In the genomic region with DNA sequence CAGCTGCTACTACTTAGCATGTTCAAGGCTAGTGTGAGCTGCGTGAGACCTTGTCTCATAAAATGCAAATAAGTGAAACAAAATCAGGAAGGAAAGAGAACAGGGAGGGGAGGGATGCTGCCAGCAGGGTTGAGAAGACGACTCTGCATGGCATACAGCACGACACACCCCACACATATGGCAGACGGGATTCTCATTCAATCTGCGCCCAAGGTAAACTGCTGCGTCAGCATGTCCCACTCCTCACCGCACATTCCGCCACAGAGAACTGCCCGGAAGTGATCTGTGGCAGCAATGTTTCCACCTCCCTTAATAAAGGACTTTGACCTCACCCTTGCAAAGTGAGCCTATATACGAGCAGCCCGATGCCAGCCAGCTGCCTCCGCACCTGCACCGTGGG, we compare ENCODE assay signal across 28 mouse cellular contexts. TPM values are rescaled to one million over a fixed set of nuclear protein-coding genes. Genes with fewer than 3 reads are reported as not detected.
DNase-seq lines count a peak whose midpoint lies in the region; ATAC-seq and TF ChIP-seq lines count a peak whose summit lies in the region.
"Had no signal": no experiment of that assay in that cellular context is flagged by ENCODE, and none has a peak within 500 bp of the region (broad histone marks: within the 10 kb centered on the region; RNA-seq: fewer than 3 reads in every experiment).

No protein-coding gene starts in this region.

- TF ChIP-seq CTCF in intestine, postnatal 0 days (IDR thresholded peaks at IDR 0.05; ENCODE audit: low read depth), result no peak
- peak; percentile 10; the same call in 1 of the 2 replicates for TF ChIP-seq CTCF in small intestine, adult 2 months (IDR thresholded peaks at IDR 0.05; ENCODE audit: extremely low read depth, insufficient read length, insufficient replicate concordance, low read depth, low read length)

- no peak for DNase-seq in heart, adult 9 months (ENCODE audit: low spot score in 2 of 2)
- DNase-seq in ES-CJ7 (ENCODE audit: low read depth, low spot score), result peak; percentile 27
- no peak for DNase-seq in adrenal gland, postnatal 10 days
- no peak for DNase-seq in layer of hippocampus, postnatal 25 days (ENCODE audit: extremely low spot score in 1 of 2, low spot score in 1 of 2)
- DNase-seq: adrenal gland, postnatal 36 days; cerebellum, postnatal 10 days; gastrocnemius, adult 2 months; heart, postnatal 14 days; kidney, adult 9 months; kidney, postnatal 10 days; liver; lung, embryonic 14.5 days; lung, postnatal 14 days; right cerebral cortex, postnatal 4 days had no signal

- H3K27me3 ChIP-seq in heart, embryonic 12.5 days (replicated peaks), result no peaks in the 10 kb centered on the region
- H3K27me3 ChIP-seq in intestine, postnatal 0 days (replicated peaks; ENCODE audit: control insufficient read depth, insufficient read depth, low read length), result no peaks in the 10 kb centered on the region
- no peaks in the 10 kb centered on the region for H3K27me3 ChIP-seq in intestine, embryonic 16.5 days (replicated peaks; ENCODE audit: control insufficient read depth, insufficient read depth, low read length)
- no peaks in the 10 kb centered on the region for H3K27me3 ChIP-seq in small intestine, adult 2 months (ENCODE audit: control insufficient read depth, insufficient read depth, low read length)
- H3K27me3 ChIP-seq: embryonic facial prominence, embryonic 13.5 days; hindbrain, embryonic 12.5 days; intestine, embryonic 15.5 days; midbrain, embryonic 15.5 days had no signal

- H3K9ac ChIP-seq in heart, embryonic 12.5 days, result no peak overlapping the region
- H3K9ac ChIP-seq in intestine, postnatal 0 days (ENCODE audit: low read depth, low read length), result no peak overlapping the region
- no peak overlapping the region for H3K9ac ChIP-seq in intestine, embryonic 16.5 days (ENCODE audit: low read depth, low read length)
- H3K9ac ChIP-seq: embryonic facial prominence, embryonic 13.5 days; hindbrain, embryonic 12.5 days; intestine, embryonic 15.5 days; liver, embryonic 15.5 days; lung, embryonic 14.5 days; midbrain, embryonic 15.5 days had no signal

- peaks cover 52% of the 10 kb centered on the region for H3K4me1 ChIP-seq in heart, embryonic 12.5 days (replicated peaks)
- 0 out of 2 replicates have a peak, but pooled peaks cover 2% of the 10 kb centered on the region for H3K4me1 ChIP-seq in intestine, postnatal 0 days (replicated peaks; ENCODE audit: control insufficient read depth, insufficient read depth, low read length)
- H3K4me1 ChIP-seq in intestine, embryonic 16.5 days (ENCODE audit: control insufficient read depth, insufficient read depth, low read length), result peaks cover 23% of the 10 kb centered on the region
- H3K4me1 ChIP-seq in small intestine, adult 2 months (ENCODE audit: control insufficient read depth, insufficient read depth, insufficient read length, low read length), result peaks cover 9% of the 10 kb centered on the region; the same call in 1 of the 2 replicates

- no peak; the same call in 1 of the 2 replicates for TF ChIP-seq POLR2A in small intestine, adult 2 months (IDR thresholded peaks at IDR 0.05; ENCODE audit: low read depth, low read length)

- no peak overlapping the region for H3K27ac ChIP-seq in heart, embryonic 12.5 days (ENCODE audit: poor library complexity, severe bottlenecking)
- no peak overlapping the region for H3K27ac ChIP-seq in intestine, postnatal 0 days (ENCODE audit: low read depth, low read length)
- H3K27ac ChIP-seq in intestine, embryonic 16.5 days (ENCODE audit: low read length), result no peak overlapping the region
- peak overlapping the region; percentile 79 for H3K27ac ChIP-seq in small intestine, adult 2 months (ENCODE audit: insufficient read depth, low read depth, low read length)
- H3K27ac ChIP-seq: embryonic facial prominence, embryonic 13.5 days; forebrain, embryonic 10.5 days; hindbrain, embryonic 12.5 days; hindbrain, postnatal 0 days; intestine, embryonic 15.5 days; liver, embryonic 15.5 days; midbrain, embryonic 10.5 days; midbrain, embryonic 15.5 days had no signal

- no peak overlapping the region for H3K4me3 ChIP-seq in heart, embryonic 12.5 days
- no peak overlapping the region for H3K4me3 ChIP-seq in intestine, postnatal 0 days (ENCODE audit: low read depth, low read length)
- H3K4me3 ChIP-seq in intestine, embryonic 16.5 days (ENCODE audit: low read length), result no peak overlapping the region
- peak overlapping the region; percentile 45 for H3K4me3 ChIP-seq in small intestine, adult 2 months (ENCODE audit: low read depth, low read length)
- H3K4me3 ChIP-seq: embryonic facial prominence, embryonic 13.5 days; forebrain, embryonic 10.5 days; hindbrain, embryonic 12.5 days; intestine, embryonic 15.5 days; liver, embryonic 15.5 days; midbrain, embryonic 10.5 days; midbrain, embryonic 15.5 days had no signal

- WGBS in heart, embryonic 12.5 days, result 90% methylated on average over 13 of the region's 13 CpGs
- WGBS in intestine, postnatal 0 days, result 81% methylated on average over 13 of the region's 13 CpGs
- WGBS in intestine, embryonic 16.5 days, result 87% methylated on average over 13 of the region's 13 CpGs
- 32% methylated on average over 13 of the region's 13 CpGs for WGBS in small intestine, adult 2 months

- peaks cover 16% of the 10 kb centered on the region; the same call in 1 of the 2 replicates for H3K36me3 ChIP-seq in heart, embryonic 12.5 days
- 0 out of 2 replicates have a peak, but pooled peaks cover 5% of the 10 kb centered on the region for H3K36me3 ChIP-seq in intestine, postnatal 0 days (ENCODE audit: control insufficient read depth, insufficient read depth)
- peaks cover 3% of the 10 kb centered on the region; the same call in 1 of the 2 replicates for H3K36me3 ChIP-seq in intestine, embryonic 16.5 days (ENCODE audit: control insufficient read depth, insufficient read depth, low read length)
- 0 out of 2 replicates have a peak, but pooled peaks cover 2% of the 10 kb centered on the region for H3K36me3 ChIP-seq in small intestine, adult 2 months (ENCODE audit: control insufficient read depth, insufficient read depth, low read length)
- H3K36me3 ChIP-seq: G1E; liver, embryonic 15.5 days; midbrain, embryonic 15.5 days had no signal

- no peak for ATAC-seq in heart, embryonic 12.5 days (ENCODE audit: insufficient number of reproducible peaks, low FRiP score)
- peak; percentile 29 for ATAC-seq in intestine, postnatal 0 days
- ATAC-seq in intestine, embryonic 16.5 days, result no peak
- ATAC-seq: forebrain, embryonic 16.5 days; hindbrain, postnatal 0 days; intestine, embryonic 15.5 days; midbrain, embryonic 15.5 days had no signal

- H3K4me2 ChIP-seq in heart, embryonic 12.5 days, result 0 out of 2 replicates have a peak overlapping the region, but pooled peaks have one; percentile 66
- 0 out of 2 replicates have a peak overlapping the region, but pooled peaks have one; percentile 17 for H3K4me2 ChIP-seq in intestine, postnatal 0 days (replicated peaks; ENCODE audit: low read depth)
- no peak overlapping the region for H3K4me2 ChIP-seq in intestine, embryonic 16.5 days (ENCODE audit: low read depth, low read length)
- H3K4me2 ChIP-seq: embryonic facial prominence, embryonic 13.5 days; hindbrain, embryonic 12.5 days; intestine, embryonic 15.5 days; liver, embryonic 15.5 days; lung, embryonic 14.5 days; midbrain, embryonic 15.5 days had no signal

- H3K9me3 ChIP-seq in heart, embryonic 12.5 days (replicated peaks), result no peaks in the 10 kb centered on the region
- no peaks in the 10 kb centered on the region for H3K9me3 ChIP-seq in intestine, postnatal 0 days (ENCODE audit: control insufficient read depth)
- H3K9me3 ChIP-seq in intestine, embryonic 16.5 days (ENCODE audit: control insufficient read depth, low read length), result no peaks in the 10 kb centered on the region
- H3K9me3 ChIP-seq: embryonic facial prominence, embryonic 13.5 days; hindbrain, embryonic 12.5 days; intestine, embryonic 15.5 days; liver, embryonic 15.5 days; midbrain, embryonic 15.5 days had no signal

RNA-seq across cellular contexts. Expression of a gene that starts 4.0 kb away (rescaled TPM):
- polyA plus RNA-seq in heart, embryonic 12.5 days (2016; fragmentation: Nextera tagmentation; extraction: Ambion mirVana), result 51.4 and 56.0 TPM in 2 replicates
- 11.3 and 12.3 TPM in 2 replicates for polyA plus RNA-seq in intestine, postnatal 0 days (2015; fragmentation: Nextera tagmentation; extraction: Ambion mirVana)
- polyA plus RNA-seq in intestine, embryonic 16.5 days (2015; fragmentation: Nextera tagmentation; extraction: Ambion mirVana), result 6.2 and 7.6 TPM in 2 replicates
- polyA plus RNA-seq in small intestine, adult 2 months (2012; rRNA removed), result 15.7 and 33.5 TPM in 2 replicates
- 10 to 100 TPM; 29.3 to 38.6 TPM for total RNA-seq in adrenal gland, postnatal 10 days (2021)
- total RNA-seq in layer of hippocampus, postnatal 25 days (2021), result 10 to 100 TPM; 17.5 to 21.9 TPM
- polyA plus RNA-seq: G1E had no signal
